Mouse (Mus musculus): ENCODE data around the gene Usp12. TPM values are rescaled to one million over a fixed set of nuclear protein-coding genes. Genes with fewer than 3 reads are reported as not detected.

Usp12 gene
- polyA plus RNA-seq, 1 experiment from 2014 or later = 19.8 TPM

DNA sequence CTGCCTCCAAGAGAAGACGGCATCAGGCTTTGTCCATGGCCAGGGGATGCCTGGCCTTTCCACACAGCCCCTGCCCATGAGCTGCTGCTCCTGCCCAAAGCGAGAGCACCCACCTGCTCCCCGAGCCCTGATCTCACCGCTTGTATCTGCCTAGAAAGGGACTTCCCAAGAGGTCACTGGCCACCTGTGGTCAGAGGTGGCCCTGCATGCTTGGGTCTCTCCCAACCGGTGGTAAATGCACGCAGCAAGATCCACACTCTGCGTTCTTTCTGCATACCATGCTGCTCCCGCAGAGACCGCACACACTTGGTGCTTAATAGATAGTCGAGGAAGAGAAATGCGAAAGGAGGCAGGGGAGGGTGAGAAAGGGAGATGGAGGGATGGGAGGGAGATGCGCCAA is 107.9 kb downstream of the Usp12 start:
- Histone ChIP-seq H3K9me3 (no peaks in the 10 kb centered on the region), H3K27me3 (peaks cover 51% of the 10 kb centered on the region), H3K9ac (replicated peaks) (no peak overlapping the region), H3K4me1 (peaks cover 6% of the 10 kb centered on the region; the same call in 1 of the 2 replicates), H3K36me3 (no peaks in the 10 kb centered on the region), H3K27ac (replicated peaks) (no peak overlapping the region), H3K4me3 (no peak overlapping the region), H3K4me2 (replicated peaks) (no peak overlapping the region)
- 87% methylated on average over 12 of the region's 12 CpGs for WGBS
- ATAC-seq (ENCODE audit: low FRiP score, low read depth) = no peak

Other genes with a start within 250 kb of the Usp12 start
- gene Gm3415, start 238.9 kb downstream of the Usp12 start, polyA plus RNA-seq (2016; fragmentation: Nextera tagmentation; extraction: Ambion mirVana) = not detected in 2 replicates
- 0.79 and 0.85 TPM in 2 replicates for gene Gpr12, start 209.8 kb downstream of the Usp12 start, polyA plus RNA-seq (2016; fragmentation: Nextera tagmentation; extraction: Ambion mirVana)
- 401 and 415 TPM in 2 replicates for gene Rpl21, start 37.9 kb upstream of the Usp12 start, polyA plus RNA-seq (2016; fragmentation: Nextera tagmentation; extraction: Ambion mirVana)
- 22.5 and 22.6 TPM in 2 replicates for gene Rasl11a, start 50.1 kb upstream of the Usp12 start, polyA plus RNA-seq (2016; fragmentation: Nextera tagmentation; extraction: Ambion mirVana)
- gene Gtf3a, start 153.7 kb upstream of the Usp12 start, polyA plus RNA-seq (2016; fragmentation: Nextera tagmentation; extraction: Ambion mirVana) = 90.9 and 99.8 TPM in 2 replicates
- 21.1 and 22.5 TPM in 2 replicates for gene Mtif3, start 168.8 kb upstream of the Usp12 start, polyA plus RNA-seq (2016; fragmentation: Nextera tagmentation; extraction: Ambion mirVana)

All from midbrain, embryonic 12.5 days (tissue).